Mouse (Mus musculus): ENCODE measurements around the gene Iqck.

The Iqck gene

DNA sequence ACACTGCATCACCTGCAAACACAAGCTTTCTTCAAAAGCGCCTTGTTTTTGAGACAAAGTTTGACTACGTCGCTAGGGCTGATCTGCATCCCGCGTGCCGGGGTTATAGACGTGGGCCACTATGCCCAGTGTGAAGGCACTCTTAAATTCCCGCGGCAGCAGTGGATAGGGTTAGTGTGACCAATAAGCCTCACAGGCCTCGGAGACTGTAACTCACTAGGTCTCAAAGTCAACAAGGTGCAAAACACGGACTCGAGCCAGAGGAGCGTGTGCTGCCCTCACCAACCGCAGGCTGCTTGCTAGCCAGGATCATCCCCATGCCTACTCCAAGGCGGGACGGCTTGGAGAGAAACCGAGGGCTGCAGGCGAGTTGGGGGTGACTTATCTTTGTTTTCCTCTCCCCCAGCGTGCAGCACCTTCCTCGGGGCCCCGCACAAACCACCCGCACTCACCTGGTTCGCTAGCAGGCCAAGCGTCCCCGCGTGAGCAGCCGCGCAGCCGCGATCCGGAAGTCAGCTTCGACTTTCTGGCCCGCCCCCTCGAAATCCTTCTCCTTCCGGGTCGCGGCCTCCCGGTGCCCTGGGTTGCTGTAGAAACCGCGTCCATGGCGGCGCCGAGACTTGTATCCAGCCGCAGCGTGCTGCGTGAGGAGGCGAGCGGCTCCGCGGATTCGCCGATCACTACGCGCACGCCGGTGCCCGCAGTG, at the start of gene Iqck:
Iqck (plus strand) TSS at position 582 of the 706 bp plus-strand sequence.
- DNase-seq (ENCODE audit: low read depth, low spot score), result peak; percentile 86

DNA sequence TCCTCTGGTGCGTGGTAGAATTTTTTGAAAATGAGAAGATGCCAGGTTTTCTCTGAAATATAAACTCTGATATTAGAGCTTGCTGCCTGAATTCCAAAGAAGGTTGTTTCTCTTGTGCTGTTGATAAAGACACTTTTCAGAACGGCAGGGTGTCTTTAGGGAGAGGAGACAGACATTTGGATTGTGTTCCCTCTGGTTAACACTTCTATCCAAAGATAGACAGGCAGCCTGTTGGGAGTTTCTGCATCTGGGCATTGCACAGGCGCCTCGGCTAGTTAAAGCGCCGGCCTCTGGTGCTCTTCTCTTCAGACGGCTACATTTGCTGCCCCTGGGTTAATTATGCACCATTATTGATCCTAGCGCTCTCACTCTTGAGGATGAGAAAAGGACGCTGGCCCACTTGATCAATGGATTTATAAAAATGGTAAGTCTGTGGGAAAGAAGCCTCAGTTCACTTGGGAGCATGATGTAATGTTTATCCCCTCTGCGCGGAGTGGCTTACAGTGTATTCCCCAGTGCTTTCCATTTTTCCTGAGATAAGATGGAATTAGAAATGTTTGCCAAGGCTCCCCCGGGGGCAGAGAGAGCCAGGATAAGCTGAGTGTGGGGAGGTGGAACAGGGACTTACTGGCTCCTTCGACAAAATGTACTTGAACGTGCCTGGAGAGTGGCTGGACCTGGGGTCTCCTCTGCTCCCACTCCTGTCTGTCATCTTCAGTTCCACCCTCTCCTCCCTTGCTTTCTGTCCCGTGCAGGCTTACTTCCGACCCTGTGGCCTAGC, 48.7 kb upstream of the Iqck start:
- DNase-seq (ENCODE audit: low read depth, low spot score), result no peak

DNA sequence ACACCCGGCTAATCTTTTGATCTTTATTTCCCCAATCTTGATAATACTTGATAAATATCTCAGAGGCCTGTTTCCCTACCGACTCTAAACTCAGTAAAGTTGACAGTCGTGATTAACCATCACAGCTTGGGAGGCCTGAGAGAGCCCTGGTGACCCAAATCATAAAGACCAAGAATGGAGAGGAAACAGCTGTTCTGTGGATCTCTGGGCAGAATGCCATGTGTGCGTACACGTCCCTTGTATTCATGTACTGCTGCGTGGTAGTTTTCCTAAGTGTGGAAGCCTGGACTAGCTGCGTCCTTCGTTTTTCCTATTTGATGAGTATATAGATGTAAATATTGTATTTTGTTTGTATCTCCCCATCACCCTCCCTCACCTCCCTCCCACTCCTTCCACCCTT, 47.7 kb upstream of the Iqck start:
- no peak for DNase-seq (ENCODE audit: low read depth, low spot score)

DNA sequence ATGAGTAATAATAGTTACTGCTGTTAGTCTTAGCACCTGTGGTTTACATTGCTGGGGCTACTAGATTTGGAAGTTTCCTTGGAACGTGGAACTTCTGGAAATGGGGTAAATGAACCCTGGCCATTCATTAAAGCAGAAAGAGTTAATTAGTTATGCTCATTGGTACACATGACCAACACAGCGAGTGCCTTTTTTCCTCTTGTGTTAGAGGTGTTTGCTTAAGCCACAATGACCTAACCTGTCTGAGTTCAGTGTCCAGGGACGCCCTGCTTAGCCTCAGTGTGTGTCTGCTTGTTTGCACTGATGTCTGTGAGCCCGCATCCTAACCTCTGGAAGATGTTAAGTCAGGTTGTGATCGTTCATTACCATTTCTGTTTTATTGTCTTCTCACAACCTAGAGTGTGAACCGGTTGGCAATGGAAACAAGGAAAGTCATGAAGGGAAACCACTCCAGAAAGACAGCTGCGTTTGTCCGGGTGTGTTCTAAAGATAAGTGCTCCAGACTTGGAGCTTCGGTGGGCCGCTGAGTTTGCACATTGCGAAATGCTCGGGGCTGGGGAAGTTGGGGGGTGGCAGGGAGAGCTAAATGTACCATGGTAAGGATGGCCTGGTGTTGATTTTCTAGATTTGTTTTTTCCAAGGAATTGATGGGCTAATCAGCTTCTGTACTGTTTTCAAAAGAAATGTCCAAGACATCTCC, 44.0 kb upstream of the Iqck start:
- no peak for DNase-seq (ENCODE audit: low read depth, low spot score)

DNA sequence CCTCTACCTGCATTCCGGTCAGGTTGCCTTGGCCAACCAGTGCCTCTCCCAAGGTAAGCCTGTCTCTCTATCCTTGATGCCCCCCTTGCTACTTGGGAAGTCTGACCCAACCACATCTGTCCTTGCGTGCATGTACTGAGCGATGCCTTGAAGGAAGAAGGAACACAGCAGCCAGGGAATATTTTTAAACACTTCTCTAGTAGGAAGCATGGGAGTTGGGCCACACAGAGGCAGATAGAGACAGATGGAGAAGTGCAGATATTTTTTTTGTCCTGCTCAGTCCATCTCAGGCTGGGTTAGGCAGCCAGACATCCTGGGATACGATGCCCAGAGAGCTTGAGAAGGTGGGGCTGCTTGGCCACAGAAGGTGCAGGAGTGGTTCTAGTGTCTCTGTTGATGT, 42.0 kb upstream of the Iqck start:
- DNase-seq (ENCODE audit: low read depth, low spot score), result no peak

DNA sequence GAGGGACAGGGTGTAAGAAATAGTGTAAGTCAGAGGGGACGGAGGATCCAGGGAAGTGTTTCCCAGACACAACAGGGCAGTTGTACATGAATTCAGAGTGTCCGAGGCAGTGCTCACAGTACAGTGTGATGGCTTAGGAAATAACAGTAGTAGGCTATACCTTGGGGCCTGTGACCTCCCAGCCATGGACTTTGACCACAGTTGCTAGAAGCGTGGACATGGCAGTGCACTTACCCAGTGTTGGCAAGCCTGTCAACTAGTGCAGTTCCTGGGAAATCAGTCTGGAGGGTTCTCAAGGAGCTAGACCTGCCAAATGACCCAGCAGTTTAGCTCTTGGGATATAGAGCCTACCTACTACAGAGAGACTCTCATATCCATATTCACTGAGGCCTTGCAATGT, 39.3 kb upstream of the Iqck start:
- DNase-seq (ENCODE audit: low read depth, low spot score), result no peak

DNA sequence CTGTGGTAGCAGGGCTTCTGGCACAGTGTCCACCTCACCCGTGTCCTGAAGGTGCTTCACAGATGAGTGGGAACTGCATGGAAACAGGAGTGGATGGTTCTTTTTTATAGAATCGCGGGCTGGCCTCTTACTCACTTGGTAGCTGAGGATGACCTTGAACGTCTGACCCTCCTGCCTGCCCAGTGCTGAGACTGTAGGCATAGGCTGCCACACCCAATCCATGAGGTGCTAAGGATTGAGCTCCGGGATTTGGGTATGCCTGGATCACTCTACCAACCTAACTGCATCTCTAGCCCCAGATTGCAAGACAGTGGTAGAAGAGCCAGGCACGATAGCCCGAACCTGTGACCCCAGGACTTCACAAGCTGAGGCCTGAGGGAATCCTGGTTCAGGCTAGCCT, 37.8 kb upstream of the Iqck start:
- no peak for DNase-seq (ENCODE audit: low read depth, low spot score)

DNA sequence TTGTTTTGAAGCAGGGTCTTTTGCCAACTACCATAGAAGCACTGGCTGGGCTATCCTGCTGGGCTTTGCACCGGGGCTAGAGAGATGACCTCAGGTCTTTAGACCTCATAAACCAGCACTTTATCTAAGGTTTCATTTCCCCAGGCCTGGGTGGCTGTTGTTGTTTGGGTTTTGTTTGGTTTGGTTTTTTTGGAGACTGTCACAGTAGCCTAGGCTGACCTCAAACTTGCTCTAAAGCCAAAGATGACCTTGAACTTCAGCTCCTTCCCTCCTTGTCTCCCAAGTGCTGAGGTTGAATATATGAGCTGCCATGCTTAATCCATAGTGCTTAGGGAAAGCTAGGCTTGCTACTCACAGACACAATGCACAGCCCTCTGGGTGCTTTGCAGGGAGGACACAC, 35.9 kb upstream of the Iqck start:
- no peak for DNase-seq (ENCODE audit: low read depth, low spot score)

DNA sequence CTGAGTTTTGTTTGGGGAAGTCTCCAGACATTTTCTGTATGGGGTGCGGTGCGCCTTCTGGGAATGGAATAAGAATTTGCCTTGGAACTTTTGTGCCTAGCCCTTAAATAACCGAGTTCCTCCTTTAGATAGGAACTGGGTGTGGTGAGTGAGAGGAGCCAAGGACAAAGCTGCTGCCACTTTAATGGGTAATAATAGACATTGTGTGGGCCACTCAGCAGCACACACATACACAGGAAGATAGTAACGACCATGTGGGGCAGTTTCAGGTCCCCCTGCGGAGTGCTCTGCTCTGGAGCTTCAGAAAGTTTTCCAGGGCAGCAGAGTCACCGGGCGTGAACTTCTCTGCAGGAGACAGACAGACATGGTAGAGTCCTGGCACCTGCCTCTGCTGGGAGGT, 34.2 kb upstream of the Iqck start:
- DNase-seq (ENCODE audit: low read depth, low spot score), result no peak

DNA sequence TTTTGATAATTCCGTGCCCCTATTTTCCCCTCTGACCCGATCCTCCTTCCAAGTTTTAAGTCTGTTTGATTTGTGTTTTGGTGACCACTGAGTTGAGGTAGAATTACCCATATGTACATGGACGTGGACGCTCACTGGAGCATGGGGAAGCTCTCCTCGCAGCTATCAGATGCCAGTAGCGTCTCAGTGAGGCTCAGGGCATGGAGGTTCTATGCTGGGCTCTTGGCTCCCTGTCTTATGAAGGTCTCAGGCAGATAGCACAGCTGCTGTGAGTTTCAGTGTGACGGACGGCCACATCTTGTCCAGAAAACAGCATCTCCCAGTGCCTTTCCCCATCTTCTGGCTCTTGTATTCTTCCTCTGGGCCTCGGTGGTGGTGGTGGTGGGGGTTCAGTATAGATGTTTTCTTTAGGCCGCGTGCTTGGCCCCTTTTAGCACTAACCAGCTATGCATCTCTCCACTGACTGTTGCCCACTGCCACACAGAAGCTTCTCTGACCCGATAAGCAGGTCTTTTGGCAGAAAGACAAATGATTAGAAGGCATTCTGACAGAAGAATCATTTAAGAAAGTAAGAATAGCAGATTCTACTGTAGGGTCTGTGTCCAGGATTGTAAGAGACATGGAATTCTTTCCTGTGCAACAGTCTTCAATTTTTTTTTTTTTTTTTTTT, 33.5 kb upstream of the Iqck start:
- DNase-seq (ENCODE audit: low read depth, low spot score), result no peak

DNA sequence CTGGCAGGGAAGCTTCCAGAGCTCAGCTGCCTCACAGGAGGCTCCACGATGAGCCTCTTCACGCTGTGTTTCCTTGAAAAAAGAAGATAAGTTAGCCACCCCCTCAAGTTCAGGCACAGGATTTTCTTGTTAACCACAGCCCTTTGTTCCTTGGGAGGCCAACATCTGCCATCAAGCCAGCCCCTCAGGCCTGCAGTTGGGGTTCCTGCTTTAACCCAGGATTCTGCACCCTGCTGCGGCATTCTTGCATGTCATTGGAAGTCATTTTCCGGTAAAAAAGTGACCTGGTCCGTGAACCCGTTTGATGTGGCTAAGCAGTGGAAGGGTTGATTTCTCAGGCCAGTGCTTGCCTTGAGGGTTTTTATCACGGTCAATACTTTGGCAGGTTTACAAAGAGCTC, 31.1 kb upstream of the Iqck start:
- DNase-seq (ENCODE audit: low read depth, low spot score), result no peak

DNA sequence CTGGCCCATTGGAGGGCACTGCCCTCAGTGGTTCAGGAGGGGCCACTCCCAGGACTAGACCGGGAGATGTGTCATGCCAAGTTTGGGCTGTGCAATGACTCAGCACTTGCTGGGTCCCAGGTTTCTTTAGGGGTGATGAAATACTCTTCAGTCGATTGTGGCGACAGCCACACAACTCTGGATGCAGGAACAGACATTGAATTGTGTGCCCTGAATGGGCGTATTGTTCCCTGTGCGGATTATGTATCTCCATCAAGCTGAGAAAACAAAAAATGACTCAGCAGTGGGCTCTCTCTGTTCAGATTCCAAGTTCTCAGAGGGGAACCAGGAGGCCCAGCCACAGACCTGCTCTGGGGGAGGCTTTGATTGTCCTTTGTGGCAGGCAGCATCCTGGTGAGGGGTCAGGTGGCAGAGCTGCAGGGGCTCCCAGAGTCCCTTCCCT, 27.6 kb upstream of the Iqck start:
- DNase-seq (ENCODE audit: low read depth, low spot score), result no peak

DNA sequence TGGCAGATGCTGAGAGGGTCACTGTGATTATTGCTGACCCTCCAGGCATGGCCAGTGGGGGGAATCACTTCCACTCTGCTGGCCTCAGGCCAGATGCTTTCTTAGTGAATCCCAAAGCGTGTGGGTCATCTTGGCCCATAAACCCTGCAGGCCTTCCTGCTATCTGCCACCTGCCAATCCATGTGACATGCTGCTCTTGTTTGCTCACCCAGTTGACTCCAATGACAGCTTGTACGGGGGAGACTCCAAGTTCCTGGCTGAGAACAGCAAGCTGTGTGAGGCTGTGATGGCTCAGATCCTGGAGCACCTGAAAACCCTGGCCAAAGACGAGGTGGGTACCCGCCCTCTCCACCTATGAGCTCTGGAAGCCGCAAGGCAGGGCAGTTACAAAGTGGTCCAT, 17.7 kb upstream of the Iqck start:
- no peak for DNase-seq (ENCODE audit: low read depth, low spot score)

DNA sequence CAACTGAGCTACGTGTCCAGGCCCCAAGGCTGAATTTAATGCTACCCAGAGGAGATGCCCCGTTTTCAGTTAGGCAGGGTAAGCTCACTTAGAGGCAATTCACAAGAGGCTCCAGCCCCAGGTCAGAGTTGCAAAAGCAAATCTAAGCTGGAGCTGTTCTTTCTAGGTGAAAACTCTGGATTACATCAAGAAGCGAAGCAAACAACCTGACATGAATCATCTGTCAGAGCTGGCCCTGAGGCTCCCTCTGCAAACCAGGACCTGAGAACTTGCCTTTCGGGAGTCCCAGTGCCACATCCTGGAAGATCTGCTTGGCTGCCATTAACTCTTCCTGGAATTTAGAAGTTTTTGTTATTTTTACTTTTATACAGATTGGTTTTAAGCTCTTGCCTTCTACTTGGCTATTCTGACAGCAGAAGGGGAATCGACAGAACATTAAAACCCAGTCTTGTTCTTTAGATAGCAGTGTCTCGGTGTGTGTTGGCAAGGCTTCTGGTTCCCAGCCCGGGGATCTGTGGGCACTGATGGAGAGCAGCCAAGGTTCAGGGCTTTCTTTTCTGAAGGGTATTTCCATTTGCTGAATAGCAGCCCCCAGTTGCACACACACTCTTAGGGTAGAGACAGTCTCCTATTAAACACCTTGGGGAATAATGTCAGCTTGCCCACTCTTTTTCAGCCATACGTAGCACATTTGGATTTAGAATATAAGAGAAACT, 14.4 kb upstream of the Iqck start:
- no peak for DNase-seq (ENCODE audit: low read depth, low spot score)

DNA sequence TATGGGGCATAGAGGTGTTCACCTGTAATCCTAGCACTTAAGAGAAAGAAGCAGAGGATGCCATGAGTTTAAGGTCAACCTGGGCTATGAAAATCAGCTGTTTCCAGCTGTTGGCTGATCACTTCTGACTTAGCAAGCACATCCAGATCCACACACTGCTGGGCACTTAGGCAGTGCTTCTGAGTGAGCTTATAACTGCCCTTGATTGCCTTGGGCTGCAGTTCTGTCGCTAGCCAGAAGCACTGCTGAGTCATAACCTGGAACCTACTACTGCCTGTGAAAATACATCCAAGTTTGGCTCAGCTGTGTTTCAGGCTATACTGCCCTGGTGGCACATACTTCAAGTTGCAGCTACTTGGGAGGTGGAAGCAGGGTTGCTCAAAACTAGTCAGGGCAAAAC, 13.8 kb upstream of the Iqck start:
- no peak for DNase-seq (ENCODE audit: low read depth, low spot score)

DNA sequence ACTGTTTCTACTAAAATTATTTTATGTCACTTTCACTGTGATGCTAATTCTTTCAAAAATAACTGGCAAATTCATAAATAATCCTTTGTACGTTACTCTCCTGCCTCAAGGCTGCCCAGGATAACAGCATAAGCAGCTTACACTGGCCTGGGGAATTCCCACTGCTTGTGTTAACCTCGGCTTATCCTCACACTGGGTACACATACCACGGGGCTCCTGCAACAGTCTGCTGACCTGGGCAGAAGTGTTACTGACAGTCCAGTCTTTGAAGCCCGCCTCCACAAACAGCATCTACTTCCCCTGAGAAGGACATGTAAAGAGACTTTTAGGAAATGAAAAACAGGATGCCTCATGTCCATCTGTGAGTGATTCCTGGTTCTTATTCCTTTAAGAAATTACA, 12.6 kb upstream of the Iqck start:
- no peak for DNase-seq (ENCODE audit: low read depth, low spot score)

DNA sequence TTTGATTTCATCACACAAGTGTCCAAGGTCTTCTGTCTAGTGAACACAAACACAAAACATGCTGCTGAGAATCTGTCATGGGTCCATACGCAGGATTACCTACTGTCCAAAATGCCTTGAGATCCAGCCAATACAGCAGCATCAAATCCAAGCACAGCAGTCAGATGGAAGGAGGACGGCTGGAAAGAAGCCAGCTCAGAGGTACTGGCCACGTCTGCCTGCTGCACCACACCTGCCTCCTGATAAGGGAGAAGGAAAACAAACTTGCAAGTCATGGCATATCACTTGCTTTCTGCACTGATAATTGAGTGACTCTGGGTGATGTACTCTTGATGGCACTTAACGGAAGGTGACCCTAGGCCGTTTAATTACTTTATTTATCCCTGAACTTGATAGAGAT, 10.4 kb upstream of the Iqck start:
- no peak for DNase-seq (ENCODE audit: low read depth, low spot score)

DNA sequence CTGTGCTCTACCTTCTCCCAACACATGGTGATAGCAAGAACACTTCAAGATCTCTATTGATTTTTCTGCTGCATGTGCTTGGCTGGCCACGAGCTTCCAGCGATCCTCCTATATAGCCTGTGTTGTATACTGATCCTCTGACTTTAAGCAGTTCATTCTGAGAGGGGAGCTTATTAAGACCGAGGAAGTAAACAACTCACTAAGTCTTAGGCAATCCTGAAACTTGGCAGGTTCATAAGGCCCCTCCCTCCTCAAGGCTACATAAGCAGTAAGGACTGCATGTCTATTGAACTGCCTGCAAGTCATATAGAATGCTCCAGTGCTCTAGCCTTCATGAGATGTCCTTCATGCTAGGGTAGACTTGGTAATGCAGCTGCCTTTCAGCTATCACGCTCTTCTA, 9.2 kb upstream of the Iqck start:
- no peak for DNase-seq (ENCODE audit: low read depth, low spot score)

DNA sequence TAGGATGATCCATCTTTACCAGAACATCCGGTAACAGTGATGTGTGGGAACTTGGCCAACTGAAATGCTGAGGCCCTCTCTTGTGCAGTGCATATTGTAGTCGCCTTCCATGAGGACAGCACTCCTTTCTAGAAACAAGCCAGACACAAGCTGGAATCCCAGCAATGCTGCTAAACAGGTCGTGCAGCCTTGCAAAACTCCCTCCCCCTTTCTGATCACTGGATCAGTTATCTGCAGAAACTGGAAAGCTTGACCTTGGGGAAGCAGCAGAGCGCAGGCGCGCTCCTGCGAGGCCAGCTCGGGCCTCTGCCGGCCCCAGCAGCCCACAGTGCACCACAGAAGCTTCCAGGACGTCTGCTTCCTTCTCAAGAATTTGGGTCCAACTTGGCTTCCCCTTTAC, 6.8 kb upstream of the Iqck start:
- DNase-seq (ENCODE audit: low read depth, low spot score), result no peak

DNA sequence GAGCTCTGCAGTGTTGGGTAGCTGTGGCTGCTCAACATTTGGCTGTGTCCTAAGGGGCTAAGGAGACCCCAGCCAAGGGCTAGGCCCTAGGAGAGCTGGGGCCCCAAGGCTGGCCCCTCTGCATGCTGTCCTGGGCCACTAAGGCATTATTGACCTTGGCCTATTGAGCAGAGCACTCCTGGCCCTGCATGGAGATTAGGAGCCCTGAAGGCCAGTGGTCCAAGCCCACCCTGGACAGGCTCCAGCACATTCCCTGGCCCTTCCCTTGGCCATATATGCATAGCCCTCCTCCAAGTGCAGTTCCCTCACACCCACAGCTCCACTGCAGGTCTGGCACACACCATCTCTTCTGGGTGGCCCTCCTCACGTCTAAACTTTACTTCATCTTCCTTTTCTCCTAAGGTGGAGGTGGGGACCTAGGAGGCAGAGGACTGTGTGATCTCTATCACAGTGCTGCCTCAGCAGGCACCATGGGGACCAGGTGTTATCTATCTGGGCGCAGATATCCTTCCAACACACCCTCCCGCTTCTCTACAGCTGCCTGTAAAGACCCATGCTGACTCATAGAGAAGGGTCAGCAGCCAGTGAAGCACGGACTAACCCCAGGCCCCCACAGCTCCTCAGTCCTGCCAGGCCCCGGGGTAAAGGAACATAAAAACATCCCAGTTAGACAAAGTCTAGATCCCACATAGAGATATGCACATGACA, 5.9 kb upstream of the Iqck start:
- DNase-seq (ENCODE audit: low read depth, low spot score), result no peak

Measured in WW6 (cell line).